Mouse (Mus musculus) mouse embryonic stem cell (cell line): ENCODE measurements around the gene Utp14b.

Experiments
- in situ Hi-C, 2 experiments: fragments of 300-500 bp; cut with MboI; formaldehyde crosslinking; loops; 1 replicate in 1 of 2; 3 replicates in 1 of 2; pipeline ENCODE4 v1.14.3; 2019 to 2020; ENCODE audit warnings: low sequenced_read_pairs in 2 of 2, low pct_unique_long_range_greater_than_20kb in 1 of 2, mixed read lengths in 1 of 2; ENCODE audit not compliant: unreplicated experiment in 1 of 2

Utp14b gene

GRCm38 (mm10) chr1:78657671-78658440 is at the start of gene Utp14b, which contains the start of gene Acsl3:
Gene Utp14b (plus strand): TSS chr1:78658038.
Gene Acsl3 (plus strand): TSS chr1:78657825.
- in situ Hi-C loops = no loop called here

- in situ Hi-C loops = no loop called here
Measured at GRCm38 (mm10) chr1:78609134-78609907, 48.5 kb upstream of the Utp14b start.

GRCm38 (mm10) chr1:78611039-78611438 is 46.8 kb upstream of the Utp14b start:
- in situ Hi-C loops = no loop called here

GRCm38 (mm10) chr1:78612959-78613358 is 44.9 kb upstream of the Utp14b start:
- in situ Hi-C loops = no loop called here

GRCm38 (mm10) chr1:78624352-78624751 is 33.5 kb upstream of the Utp14b start:
- in situ Hi-C loops = no loop called here

- in situ Hi-C loops = no loop called here
Measured at GRCm38 (mm10) chr1:78634486-78634885, 23.4 kb upstream of the Utp14b start.

- in situ Hi-C loops = no loop called here
Measured at GRCm38 (mm10) chr1:78640871-78641270, 17.0 kb upstream of the Utp14b start.

GRCm38 (mm10) chr1:78641791-78642190 is 16.0 kb upstream of the Utp14b start:
- in situ Hi-C loops = no loop called here

- in situ Hi-C loops = no loop called here
Measured at GRCm38 (mm10) chr1:78642197-78642596, 15.6 kb upstream of the Utp14b start.

- in situ Hi-C loops = no loop called here
Measured at GRCm38 (mm10) chr1:78647317-78647885, 10.4 kb upstream of the Utp14b start.

- in situ Hi-C loops = no loop called here
Measured at GRCm38 (mm10) chr1:78649269-78650061, 8.4 kb upstream of the Utp14b start.

- in situ Hi-C loops = no loop called here
Measured at GRCm38 (mm10) chr1:78656472-78656871, 1.4 kb upstream of the Utp14b start.

- in situ Hi-C loops = no loop called here
Measured at GRCm38 (mm10) chr1:78657021-78657629, 713 bp upstream of the Utp14b start.

GRCm38 (mm10) chr1:78658441-78659269 is 817 bp downstream of the Utp14b start:
- in situ Hi-C loops = no loop called here

- in situ Hi-C loops = no loop called here
Measured at GRCm38 (mm10) chr1:78659270-78659823, 1.5 kb downstream of the Utp14b start.

GRCm38 (mm10) chr1:78664326-78664725 is 6.5 kb downstream of the Utp14b start:
- in situ Hi-C loops = no loop called here

GRCm38 (mm10) chr1:78665954-78666499 is 8.2 kb downstream of the Utp14b start:
- in situ Hi-C loops = no loop called here
